Mouse (Mus musculus): Measurements from ENCODE around the gene Acbd6.

Acbd6 gene

DNA sequence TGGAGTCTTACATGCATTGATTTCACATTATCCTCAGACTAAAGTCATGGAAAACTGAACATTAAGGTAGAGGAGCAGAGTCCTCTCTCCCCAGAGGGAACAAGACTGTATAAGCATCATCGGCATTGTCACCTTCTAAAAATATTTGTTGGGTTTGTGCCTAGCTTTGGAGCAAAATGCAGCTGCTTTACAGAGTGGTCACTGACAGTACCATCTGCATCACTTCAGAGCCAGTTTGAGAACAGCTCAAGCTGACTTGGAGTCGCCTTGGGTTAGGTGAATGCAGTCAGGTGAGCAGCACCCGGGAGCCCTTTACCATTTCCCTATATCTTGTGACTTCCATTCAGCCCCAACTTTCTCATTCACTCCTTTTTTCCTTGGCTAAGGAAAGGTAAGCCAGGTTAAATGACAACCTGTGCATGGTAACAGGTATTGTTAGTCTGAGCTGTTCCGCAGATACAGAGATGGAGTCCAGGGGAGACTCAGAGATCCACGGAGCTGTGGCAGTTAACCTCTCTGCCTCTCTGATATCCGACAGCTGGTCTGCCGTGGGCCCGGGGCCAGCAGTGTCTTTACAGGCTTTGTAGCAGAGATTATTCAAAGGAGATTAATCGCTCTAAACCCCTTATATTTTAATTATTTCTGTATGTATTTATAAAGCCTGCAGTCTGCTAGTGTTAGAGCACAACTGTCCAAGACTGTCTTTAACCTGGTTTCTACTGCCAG lies 92.4 kb downstream of the Acbd6 start:
- DNase-seq, result peak; percentile 67 to 76

DNA sequence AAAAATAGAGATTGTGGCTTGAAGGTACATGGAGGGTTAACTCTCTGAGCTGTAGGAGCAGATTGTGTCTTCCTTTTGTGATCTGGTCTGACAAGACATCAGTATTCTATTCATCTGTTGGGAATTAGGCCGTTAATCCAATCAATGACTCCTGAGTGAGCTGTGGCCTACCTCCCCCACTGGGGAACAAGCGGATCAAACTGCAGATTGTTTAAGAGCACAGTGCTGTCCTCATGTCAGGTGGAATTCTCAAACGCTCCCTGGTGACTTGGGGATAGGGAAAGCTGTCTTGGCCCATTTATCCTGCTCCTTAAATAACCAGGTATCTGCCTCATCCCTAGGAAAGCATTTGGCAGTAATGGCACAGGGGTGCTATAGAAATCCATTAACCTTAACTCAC lies 97.0 kb downstream of the Acbd6 start:
- no peak for DNase-seq

GRCm38 (mm10) chr1:155656321-155656720 lies 98.4 kb downstream of the Acbd6 start:
- no peak for DNase-seq

GRCm38 (mm10) chr1:155663994-155664393 lies 106.1 kb downstream of the Acbd6 start:
- no peak for DNase-seq

DNA sequence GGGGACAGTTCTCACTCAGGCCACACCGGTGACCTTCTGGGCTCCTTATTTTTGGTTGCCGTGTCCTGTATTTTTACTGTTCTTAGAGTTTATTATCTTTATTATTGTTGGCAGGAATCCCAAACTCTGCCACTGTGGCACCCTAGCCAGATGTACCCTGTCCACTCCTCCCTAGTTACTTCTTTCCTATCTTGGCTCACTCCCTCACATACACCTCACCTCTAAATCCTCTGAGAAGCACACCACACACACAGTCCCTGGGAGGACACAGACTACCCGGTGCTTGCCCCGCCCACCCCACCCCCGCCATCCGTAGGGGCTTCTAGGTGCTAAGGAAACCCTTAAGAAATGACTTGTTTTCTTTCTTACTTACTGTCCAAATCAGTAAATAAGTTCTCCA lies 117.7 kb downstream of the Acbd6 start:
- no peak for DNase-seq

DNA sequence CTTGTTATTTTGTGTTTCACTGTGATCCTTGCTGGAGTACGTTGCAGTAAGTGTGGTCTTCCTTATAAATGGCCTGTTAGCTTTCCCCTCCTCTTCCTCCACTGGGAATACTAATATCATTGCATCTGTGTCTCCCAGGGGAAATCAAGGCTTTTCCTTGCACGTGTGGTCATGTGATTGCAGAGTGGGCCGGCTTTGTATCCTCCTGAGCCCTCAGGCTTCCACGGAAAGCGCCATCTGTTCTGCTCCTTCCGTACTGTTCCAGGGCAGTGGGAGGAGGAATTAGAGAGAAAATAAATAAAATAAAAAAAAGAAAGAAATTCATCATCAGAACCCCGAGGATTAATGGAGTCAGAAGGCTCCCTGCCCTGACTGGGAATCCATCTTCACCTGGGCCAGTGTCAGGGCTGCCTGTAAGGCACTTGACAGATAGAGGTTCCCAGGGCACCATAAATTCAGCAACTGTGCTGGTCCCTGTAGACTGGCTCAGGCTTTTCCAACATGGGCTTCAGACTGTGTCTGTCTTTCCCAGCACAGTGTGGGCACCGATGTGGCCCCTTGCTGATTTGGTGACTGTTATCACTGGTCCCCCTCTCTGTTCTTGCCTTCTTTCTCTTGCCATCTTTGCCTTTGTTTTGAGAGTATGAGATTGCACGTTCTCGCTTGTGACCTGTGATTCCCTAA lies 123.3 kb downstream of the Acbd6 start:
- DNase-seq, result peak; percentile 60 to 64

GRCm38 (mm10) chr1:155686816-155687215 lies 128.9 kb downstream of the Acbd6 start:
- peak; percentile 69 to 73 for DNase-seq

DNA sequence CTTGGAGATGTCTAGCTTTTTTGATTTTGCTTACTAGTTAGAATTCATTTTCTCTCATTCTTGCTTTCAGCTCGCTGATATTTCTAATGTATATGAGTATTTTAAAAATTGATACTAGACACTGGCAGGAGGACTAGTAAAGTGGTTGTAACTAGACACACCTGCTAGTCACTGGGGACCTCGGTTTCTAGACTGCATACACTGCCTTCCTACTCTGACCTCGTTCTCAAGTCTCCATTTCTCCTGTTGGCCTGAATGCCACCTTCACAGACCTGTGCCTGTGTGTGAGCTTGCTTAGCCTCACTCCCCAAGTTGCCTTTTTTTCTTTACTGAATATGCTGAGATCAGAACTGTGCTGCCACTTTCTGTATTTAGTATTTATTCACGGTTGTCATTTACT lies 131.2 kb downstream of the Acbd6 start:
- DNase-seq, result no peak

DNA sequence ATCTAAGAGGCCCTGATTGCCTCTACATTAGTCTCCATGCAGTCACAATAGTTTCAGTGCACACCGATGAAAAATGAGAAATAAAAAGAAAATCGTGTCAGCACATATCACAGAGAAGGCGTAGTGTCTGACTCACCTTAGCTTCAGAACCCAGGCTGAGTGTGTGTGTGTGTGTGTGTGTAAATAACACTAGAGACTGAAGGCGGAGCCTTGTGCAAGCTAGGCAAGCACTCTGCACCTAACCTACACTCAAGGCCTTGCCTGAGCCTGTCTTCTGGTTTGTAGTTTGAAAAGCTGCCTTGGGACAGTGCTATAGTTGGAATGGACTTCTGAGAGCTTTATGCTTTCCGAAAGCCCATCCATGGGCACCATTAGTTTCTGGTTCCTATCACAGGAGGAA lies 131.6 kb downstream of the Acbd6 start:
- no peak for DNase-seq

GRCm38 (mm10) chr1:155692230-155692629 lies 134.3 kb downstream of the Acbd6 start:
- DNase-seq, result no peak

DNA sequence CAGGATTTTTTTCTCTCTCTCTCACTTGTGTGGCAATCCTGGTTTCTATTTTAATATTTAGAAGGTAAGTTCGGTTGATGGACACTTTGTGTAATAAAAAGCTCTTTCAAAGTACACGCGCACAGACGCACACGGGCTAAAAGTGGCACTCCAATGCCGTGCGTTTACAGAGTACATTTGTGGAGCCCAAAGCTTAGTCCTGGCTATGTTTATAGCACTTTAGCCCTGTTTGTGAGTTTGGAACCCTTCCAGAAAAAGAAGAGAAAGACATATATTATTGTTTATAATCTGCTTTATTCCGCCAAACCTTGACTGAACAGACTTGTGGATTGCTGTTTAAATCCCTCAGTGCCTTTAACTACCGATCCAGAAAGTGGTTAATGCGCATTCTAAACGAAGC lies 135.1 kb downstream of the Acbd6 start:
- no peak for DNase-seq

GRCm38 (mm10) chr1:155693443-155693842 lies 135.5 kb downstream of the Acbd6 start:
- no peak for DNase-seq

GRCm38 (mm10) chr1:155698373-155699159 lies 140.6 kb downstream of the Acbd6 start:
- DNase-seq, result peak; percentile 77 to 83

- peak in 1 of 2 experiments; percentile 53 for DNase-seq
These were observed 143.0 kb downstream of the Acbd6 start for GRCm38 (mm10) chr1:155700886-155701285.

GRCm38 (mm10) chr1:155703191-155703680 lies 145.3 kb downstream of the Acbd6 start:
- DNase-seq, result no peak

- peak; percentile 57 to 58 for DNase-seq
These were observed 146.3 kb downstream of the Acbd6 start for GRCm38 (mm10) chr1:155704182-155704581.

DNA sequence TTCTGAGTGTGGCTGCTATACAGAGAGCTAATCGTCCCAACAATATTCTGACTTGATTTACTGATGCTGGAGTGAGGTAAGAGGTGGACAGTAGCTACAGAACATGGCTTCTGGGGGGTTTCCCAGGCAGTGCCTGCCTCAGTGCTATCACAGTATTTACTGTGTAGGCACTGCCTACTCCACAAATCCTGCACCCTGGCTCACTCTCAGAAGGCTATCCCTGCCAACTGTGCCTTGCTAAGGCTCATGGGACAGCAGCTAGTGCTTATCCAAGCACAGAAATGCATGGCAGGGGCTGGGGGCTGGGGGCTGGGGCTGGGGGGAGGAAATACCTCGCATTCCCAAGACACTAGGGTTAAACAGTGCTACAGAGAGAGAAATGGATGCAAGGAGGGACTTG lies 155.4 kb downstream of the Acbd6 start:
- peak in 1 of 2 experiments; percentile 50 for DNase-seq

- DNase-seq, result no peak
These were observed 157.4 kb downstream of the Acbd6 start for GRCm38 (mm10) chr1:155715366-155715765.

DNA sequence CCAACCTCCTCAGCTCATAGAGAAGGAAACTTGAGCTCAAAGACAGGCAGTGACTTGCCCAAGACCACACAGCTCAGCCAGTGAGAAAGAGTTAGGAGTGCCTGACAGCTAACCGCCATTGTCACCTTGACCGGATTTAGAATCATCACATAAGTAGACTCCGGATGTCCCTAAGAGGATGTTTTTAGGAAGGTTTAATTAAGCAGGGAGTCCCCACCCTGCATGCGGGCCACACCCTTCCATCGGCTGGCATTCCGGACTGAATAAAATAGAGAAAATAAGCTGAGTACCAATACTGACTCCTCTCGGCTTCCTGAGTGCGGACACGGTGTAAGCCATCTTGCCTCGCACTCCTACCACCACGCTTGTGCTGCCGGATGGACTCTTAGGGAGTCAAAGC lies 159.4 kb downstream of the Acbd6 start:
- DNase-seq, result no peak

GRCm38 (mm10) chr1:155718851-155719250 lies 160.9 kb downstream of the Acbd6 start:
- DNase-seq, result no peak

GRCm38 (mm10) chr1:155720006-155720405 lies 162.1 kb downstream of the Acbd6 start:
- no peak for DNase-seq

- DNase-seq, result peak; percentile 83 to 87
These were observed 163.5 kb downstream of the Acbd6 start for GRCm38 (mm10) chr1:155721443-155721842.

- no peak for DNase-seq
These were observed 164.3 kb downstream of the Acbd6 start for GRCm38 (mm10) chr1:155722185-155722584.

Data from cerebellum, postnatal 10 days (tissue).